Comparison of ENCODE assay signal across 8 mouse cellular contexts in genomic region chr5:137076191-137076930, GRCm38 (mm10). TPM values are rescaled to one million over a fixed set of nuclear protein-coding genes. Genes with fewer than 3 reads are reported as not detected.
DNase-seq lines count a peak whose midpoint lies in the region; ATAC-seq and TF ChIP-seq lines count a peak whose summit lies in the region.

No protein-coding gene starts in this region.

- peak; percentile 19 for DNase-seq in midbrain, embryonic 10.5 days (ENCODE audit: low spot score)
- DNase-seq in midbrain, embryonic 14.5 days = no peak
- DNase-seq in embryo, embryonic 11 days = peak; percentile 13
- DNase-seq in heart, postnatal 14 days = peak; percentile 59 to 71
- DNase-seq in lung, postnatal 0 days (ENCODE audit: low spot score) = peak; percentile 88
- DNase-seq in frontal cortex, postnatal 36 days (ENCODE audit: low spot score in 2 of 2) = no peak
- no peak for DNase-seq in layer of hippocampus, postnatal 25 days (ENCODE audit: extremely low spot score in 1 of 2, low spot score in 1 of 2)

- 0 out of 2 replicates have a peak overlapping the region, but pooled peaks have one; percentile 42 for H3K27ac ChIP-seq in midbrain, embryonic 10.5 days (replicated peaks)
- H3K27ac ChIP-seq in midbrain, embryonic 14.5 days (replicated peaks; ENCODE audit: low read depth, low read length) = no peak overlapping the region
- H3K27ac ChIP-seq in lung, postnatal 0 days (ENCODE audit: low read length) = peak overlapping the region; percentile 86
- H3K27ac ChIP-seq in forebrain, embryonic 13.5 days = no peak overlapping the region

- H3K4me3 ChIP-seq in midbrain, embryonic 10.5 days = no peak overlapping the region
- no peak overlapping the region for H3K4me3 ChIP-seq in midbrain, embryonic 14.5 days (replicated peaks; ENCODE audit: low read depth, low read length)
- H3K4me3 ChIP-seq in lung, postnatal 0 days (ENCODE audit: low read depth, low read length) = no peak overlapping the region
- H3K4me3 ChIP-seq in forebrain, embryonic 13.5 days = no peak overlapping the region

- no peak for ATAC-seq in midbrain, embryonic 14.5 days (ENCODE audit: low FRiP score, low TSS enrichment)
- peak; percentile 34 for ATAC-seq in lung, postnatal 0 days
- ATAC-seq in forebrain, embryonic 13.5 days = no peak

- H3K9ac ChIP-seq in midbrain, embryonic 14.5 days (replicated peaks; ENCODE audit: low read length) = no peak overlapping the region
- no peak overlapping the region for H3K9ac ChIP-seq in lung, postnatal 0 days (replicated peaks; ENCODE audit: low read depth)
- H3K9ac ChIP-seq in forebrain, embryonic 13.5 days = no peak overlapping the region

- 0 out of 2 replicates have a peak, but pooled peaks have one; percentile 10 for TF ChIP-seq EP300 in lung, postnatal 0 days (IDR thresholded peaks at IDR 0.05)

- peaks cover 35% of the 10 kb centered on the region for H3K4me1 ChIP-seq in midbrain, embryonic 10.5 days
- H3K4me1 ChIP-seq in midbrain, embryonic 14.5 days (ENCODE audit: control insufficient read depth, insufficient read depth, low read length) = no peaks in the 10 kb centered on the region
- H3K4me1 ChIP-seq in lung, postnatal 0 days (ENCODE audit: insufficient read depth, low read depth, low read length) = peaks cover 50% of the 10 kb centered on the region
- peaks cover 12% of the 10 kb centered on the region for H3K4me1 ChIP-seq in forebrain, embryonic 13.5 days

- H3K4me2 ChIP-seq in midbrain, embryonic 14.5 days (ENCODE audit: low read length) = no peak overlapping the region
- no peak overlapping the region for H3K4me2 ChIP-seq in lung, postnatal 0 days (replicated peaks; ENCODE audit: low read depth, low read length)
- H3K4me2 ChIP-seq in forebrain, embryonic 13.5 days = no peak overlapping the region

- no peaks in the 10 kb centered on the region; the same call in 1 of the 2 replicates for H3K27me3 ChIP-seq in midbrain, embryonic 10.5 days (ENCODE audit: low read depth, poor library complexity, severe bottlenecking)
- H3K27me3 ChIP-seq in midbrain, embryonic 14.5 days (ENCODE audit: control insufficient read depth, insufficient read depth, low read length) = no peaks in the 10 kb centered on the region
- no peaks in the 10 kb centered on the region for H3K27me3 ChIP-seq in lung, postnatal 0 days (replicated peaks; ENCODE audit: insufficient read depth, low read length)
- no peaks in the 10 kb centered on the region for H3K27me3 ChIP-seq in forebrain, embryonic 13.5 days

- no peaks in the 10 kb centered on the region for H3K36me3 ChIP-seq in midbrain, embryonic 10.5 days
- H3K36me3 ChIP-seq in midbrain, embryonic 14.5 days (ENCODE audit: control insufficient read depth, insufficient read depth, low read length) = no peaks in the 10 kb centered on the region
- no peaks in the 10 kb centered on the region for H3K36me3 ChIP-seq in lung, postnatal 0 days (ENCODE audit: insufficient read depth, low read length)
- no peaks in the 10 kb centered on the region for H3K36me3 ChIP-seq in forebrain, embryonic 13.5 days (ENCODE audit: poor library complexity, severe bottlenecking)

- 43% methylated on average over 12 of the region's 12 CpGs for WGBS in midbrain, embryonic 10.5 days
- WGBS in midbrain, embryonic 14.5 days = 41% methylated on average over 12 of the region's 12 CpGs
- 16% methylated on average over 11 of the region's 12 CpGs for WGBS in lung, postnatal 0 days
- 50% methylated on average over 12 of the region's 12 CpGs for WGBS in forebrain, embryonic 13.5 days

- H3K9me3 ChIP-seq in midbrain, embryonic 10.5 days (replicated peaks) = no peaks in the 10 kb centered on the region
- no peaks in the 10 kb centered on the region for H3K9me3 ChIP-seq in midbrain, embryonic 14.5 days (ENCODE audit: control insufficient read depth, low read length)
- no peaks in the 10 kb centered on the region for H3K9me3 ChIP-seq in lung, postnatal 0 days (ENCODE audit: low read length)
- H3K9me3 ChIP-seq in forebrain, embryonic 13.5 days (replicated peaks) = no peaks in the 10 kb centered on the region

- no peak for TF ChIP-seq CTCF in lung, postnatal 0 days (IDR thresholded peaks at IDR 0.05)

- intact Hi-C loops in heart, postnatal 14 days (cut with DNase I) = no loop called here

RNA-seq across cellular contexts. Expression of gene Serpine1, which starts 4.3 kb away (rescaled TPM):
- 0.07 and 0.11 TPM in 2 replicates for polyA plus RNA-seq in midbrain, embryonic 10.5 days (2016; fragmentation: Nextera tagmentation; extraction: Ambion mirVana)
- 0.26 and 0.28 TPM in 2 replicates for polyA plus RNA-seq in midbrain, embryonic 14.5 days (2014; fragmentation: Nextera tagmentation; extraction: Ambion mirVana)
- total RNA-seq in heart, postnatal 14 days (2021) = 10 to 100 TPM; 12.5 TPM
- polyA plus RNA-seq in lung, postnatal 0 days (2015; fragmentation: Nextera tagmentation; extraction: Ambion mirVana) = 0.88 and 1.1 TPM in 2 replicates
- polyA plus RNA-seq in forebrain, embryonic 13.5 days (2015; fragmentation: Nextera tagmentation; extraction: Ambion mirVana) = 0.14 and 0.21 TPM in 2 replicates
- under 1 TPM; 0.27 to 0.52 TPM for total RNA-seq in layer of hippocampus, postnatal 25 days (2021)

RNA-seq across cellular contexts. Expression of gene Ap1s1, which starts 30.4 kb away (rescaled TPM):
- 209 and 228 TPM in 2 replicates for polyA plus RNA-seq in midbrain, embryonic 10.5 days (2016; fragmentation: Nextera tagmentation; extraction: Ambion mirVana)
- 214 and 238 TPM in 2 replicates for polyA plus RNA-seq in midbrain, embryonic 14.5 days (2014; fragmentation: Nextera tagmentation; extraction: Ambion mirVana)
- total RNA-seq in heart, postnatal 14 days (2021) = 10 to 100 TPM; 41.9 to 50.2 TPM
- 112 and 125 TPM in 2 replicates for polyA plus RNA-seq in lung, postnatal 0 days (2015; fragmentation: Nextera tagmentation; extraction: Ambion mirVana)
- polyA plus RNA-seq in forebrain, embryonic 13.5 days (2015; fragmentation: Nextera tagmentation; extraction: Ambion mirVana) = 252 and 260 TPM in 2 replicates
- total RNA-seq in layer of hippocampus, postnatal 25 days (2021) = 100 to 1,000 TPM; 262 to 327 TPM

RNA-seq across cellular contexts. Expression of gene Trim56, which starts 39.6 kb away (rescaled TPM):
- 3.9 and 5.4 TPM in 2 replicates for polyA plus RNA-seq in midbrain, embryonic 10.5 days (2016; fragmentation: Nextera tagmentation; extraction: Ambion mirVana)
- 1.5 and 2.8 TPM in 2 replicates for polyA plus RNA-seq in midbrain, embryonic 14.5 days (2014; fragmentation: Nextera tagmentation; extraction: Ambion mirVana)
- 10 to 100 TPM; 19.4 to 20.4 TPM for total RNA-seq in heart, postnatal 14 days (2021)
- 13.4 and 16.4 TPM in 2 replicates for polyA plus RNA-seq in lung, postnatal 0 days (2015; fragmentation: Nextera tagmentation; extraction: Ambion mirVana)
- 3.6 and 4.4 TPM in 2 replicates for polyA plus RNA-seq in forebrain, embryonic 13.5 days (2015; fragmentation: Nextera tagmentation; extraction: Ambion mirVana)
- 1 to 10 TPM; 4.8 to 5.4 TPM for total RNA-seq in layer of hippocampus, postnatal 25 days (2021)

RNA-seq across cellular contexts. Expression of gene Vgf, which starts 50.2 kb away (rescaled TPM):
- polyA plus RNA-seq in midbrain, embryonic 10.5 days (2016; fragmentation: Nextera tagmentation; extraction: Ambion mirVana) = 0.35 and 0.39 TPM in 2 replicates
- 4.8 and 6.9 TPM in 2 replicates for polyA plus RNA-seq in midbrain, embryonic 14.5 days (2014; fragmentation: Nextera tagmentation; extraction: Ambion mirVana)
- total RNA-seq in heart, postnatal 14 days (2021) = not detected
- 0.12 and 0.19 TPM in 2 replicates for polyA plus RNA-seq in lung, postnatal 0 days (2015; fragmentation: Nextera tagmentation; extraction: Ambion mirVana)
- 0.89 and 1.0 TPM in 2 replicates for polyA plus RNA-seq in forebrain, embryonic 13.5 days (2015; fragmentation: Nextera tagmentation; extraction: Ambion mirVana)
- 100 to 1,000 TPM; 219 to 233 TPM for total RNA-seq in layer of hippocampus, postnatal 25 days (2021)

Comparison
In these comparisons a context has a peak if more than half of its experiments do, and no peak if none do; other contexts are left out.
1. DNase-seq: peak in midbrain, embryonic 10.5 days (single experiment), embryo, embryonic 11 days (single experiment), heart, postnatal 14 days (2 of 2) and lung, postnatal 0 days (single experiment); none in midbrain, embryonic 14.5 days (single experiment), frontal cortex, postnatal 36 days (0 of 2) and layer of hippocampus, postnatal 25 days (0 of 2).
2. H3K27ac ChIP-seq: peak in midbrain, embryonic 10.5 days (single experiment) and lung, postnatal 0 days (single experiment); none in midbrain, embryonic 14.5 days (single experiment) and forebrain, embryonic 13.5 days (single experiment).